7 mouse cellular contexts compared by ENCODE assay signal in genomic region chr4:57955544-57955958, GRCm38 (mm10). TPM values are rescaled to one million over a fixed set of nuclear protein-coding genes. Genes with fewer than 3 reads are reported as not detected.
DNase-seq lines count a peak whose midpoint lies in the region; ATAC-seq and TF ChIP-seq lines count a peak whose summit lies in the region.

No protein-coding gene starts in this region.

- H3K27me3 ChIP-seq in hindbrain, postnatal 0 days (ENCODE audit: insufficient read depth, low read length): no peaks in the 10 kb centered on the region

- peaks cover 12% of the 10 kb centered on the region for H3K36me3 ChIP-seq in hindbrain, postnatal 0 days (ENCODE audit: insufficient read depth, low read length)

- no peak for TF ChIP-seq CTCF in gastrocnemius, adult 2 months (IDR thresholded peaks at IDR 0.05)
- TF ChIP-seq CTCF in hindbrain, postnatal 0 days (IDR thresholded peaks at IDR 0.05; ENCODE audit: low read depth): peak; percentile 19; the same call in 1 of the 2 replicates

- peak overlapping the region; percentile 99 for H3K27ac ChIP-seq in gastrocnemius, adult 2 months
- peak overlapping the region; percentile 91 for H3K27ac ChIP-seq in hindbrain, postnatal 0 days

- H3K4me3 ChIP-seq in gastrocnemius, adult 2 months: peak overlapping the region; percentile 85
- peak overlapping the region; percentile 92 for H3K4me3 ChIP-seq in hindbrain, postnatal 0 days (ENCODE audit: low read length)

- H3K4me1 ChIP-seq in hindbrain, postnatal 0 days (ENCODE audit: insufficient read depth, low read length): 0 out of 2 replicates have a peak, but pooled peaks cover 5% of the 10 kb centered on the region

- H3K4me2 ChIP-seq in hindbrain, postnatal 0 days (ENCODE audit: low read depth, low read length): peak overlapping the region; percentile 63

- peak; percentile 34 for ATAC-seq in activated CD4-positive, CD25-positive, alpha-beta regulatory T cell, adult 4 months
- peak; percentile 43 for ATAC-seq in hindbrain, postnatal 0 days
- peak; percentile 35 for ATAC-seq in megakaryocyte-erythroid progenitor cell, adult 5-6 weeks (replicated peaks; ENCODE audit: low FRiP score, low TSS enrichment, poor library complexity, severe bottlenecking)

- 0% methylated on average over 25 of the region's 25 CpGs for WGBS in hindbrain, postnatal 0 days

- H3K9ac ChIP-seq in hindbrain, postnatal 0 days (replicated peaks; ENCODE audit: low read length): peak overlapping the region; percentile 89

- intact Hi-C loops in gastrocnemius, adult 2 months (cut with DNase I): no loop called here
- intact Hi-C loops in left cerebral cortex, postnatal 14 days (cut with DNase I): loop anchor here (10.0 kb wide), 1 partner anchor 119 kb away; no protein-coding TSS in a partner anchor

- H3K9me3 ChIP-seq in hindbrain, postnatal 0 days (ENCODE audit: low read length): no peaks in the 10 kb centered on the region

- peak; percentile 74 to 79 for DNase-seq in cerebellum, postnatal 25 days
- DNase-seq in gastrocnemius, adult 2 months: peak; percentile 82
- peak; percentile 65 for DNase-seq in hindbrain, postnatal 0 days (ENCODE audit: low spot score)
- peak; percentile 40 to 63 for DNase-seq in left cerebral cortex, postnatal 14 days (ENCODE audit: low spot score in 2 of 2)
- peak; percentile 63 to 75 for DNase-seq in spleen, postnatal 10 days (ENCODE audit: low spot score in 2 of 2)

RNA-seq across cellular contexts. Expression of gene Txn1, which starts 0.7 kb away (rescaled TPM):
- polyA plus RNA-seq in activated CD4-positive, CD25-positive, alpha-beta regulatory T cell, adult 4 months (2017; shearing (Covaris generic)): 100 to 1,000 TPM; 170 to 200 TPM
- total RNA-seq in gastrocnemius, adult 2 months (2021): 10 to 100 TPM; 74.7 to 77.6 TPM
- total RNA-seq in hindbrain, postnatal 0 days (2014; rRNA removed): 93.5 and 113 TPM in 2 replicates
- polyA plus RNA-seq in hindbrain, postnatal 0 days (2015; fragmentation: Nextera tagmentation; extraction: Ambion mirVana): 360 and 370 TPM in 2 replicates
- total RNA-seq in left cerebral cortex, postnatal 14 days (2021): 100 to 1,000 TPM; 156 to 165 TPM
- total RNA-seq in megakaryocyte-erythroid progenitor cell, adult 5-6 weeks (2014; fragmentation: Nextera tagmentation): 312 and 352 TPM in 2 replicates
- total RNA-seq in megakaryocyte-erythroid progenitor cell, adult 5-6 weeks (2017): 194 and 197 TPM in 2 replicates

RNA-seq across cellular contexts. Expression of gene D630039A03Rik, which starts 39.5 kb away (rescaled TPM):
- 10 to 100 TPM; 14.3 to 17.3 TPM for polyA plus RNA-seq in activated CD4-positive, CD25-positive, alpha-beta regulatory T cell, adult 4 months (2017; shearing (Covaris generic))
- under 1 TPM in 1 of 2 experiments, not detected in 1; 0.28 TPM for total RNA-seq in gastrocnemius, adult 2 months (2021)
- total RNA-seq in hindbrain, postnatal 0 days (2014; rRNA removed): 0.50 and 0.52 TPM in 2 replicates
- polyA plus RNA-seq in hindbrain, postnatal 0 days (2015; fragmentation: Nextera tagmentation; extraction: Ambion mirVana): 0.49 and 0.54 TPM in 2 replicates
- total RNA-seq in left cerebral cortex, postnatal 14 days (2021): under 1 TPM; 0.15 to 0.19 TPM
- 1.1 TPM in 1 of 2 replicates, not detected in the other for total RNA-seq in megakaryocyte-erythroid progenitor cell, adult 5-6 weeks (2014; fragmentation: Nextera tagmentation)
- not detected in 2 replicates for total RNA-seq in megakaryocyte-erythroid progenitor cell, adult 5-6 weeks (2017)

RNA-seq across cellular contexts. Expression of gene Txndc8, which starts 53.4 kb away (rescaled TPM):
- polyA plus RNA-seq in activated CD4-positive, CD25-positive, alpha-beta regulatory T cell, adult 4 months (2017; shearing (Covaris generic)): not detected
- total RNA-seq in gastrocnemius, adult 2 months (2021): not detected
- not detected in 2 replicates for total RNA-seq in hindbrain, postnatal 0 days (2014; rRNA removed)
- not detected in 2 replicates for polyA plus RNA-seq in hindbrain, postnatal 0 days (2015; fragmentation: Nextera tagmentation; extraction: Ambion mirVana)
- total RNA-seq in left cerebral cortex, postnatal 14 days (2021): not detected
- total RNA-seq in megakaryocyte-erythroid progenitor cell, adult 5-6 weeks (2014; fragmentation: Nextera tagmentation): not detected in 2 replicates
- total RNA-seq in megakaryocyte-erythroid progenitor cell, adult 5-6 weeks (2017): not detected in 2 replicates

Comparison
In these comparisons a context has a peak if more than half of its experiments do, and no peak if none do; other contexts are left out.
1. Peak in every context shown above with its lines: DNase-seq, ATAC-seq, H3K4me3 ChIP-seq and H3K27ac ChIP-seq.